Mouse (Mus musculus) embryonic fibroblast, embryonic 13.5 days (primary cell): ENCODE results near the gene Cdc27.

Experiments used
- CTCF ChIP-seq: IDR thresholded peaks from 2 replicates; pipeline ENCODE4 v1.5.1; 2011; ENCODE audit warnings: mild to moderate bottlenecking, control low read depth, low read length, moderate library complexity, borderline replicate concordance; ENCODE audit not compliant: insufficient read depth
- POLR2A ChIP-seq: IDR thresholded peaks from 2 replicates; pipeline ENCODE4 v1.6.1; 2011; ENCODE audit warnings: low read depth, mild to moderate bottlenecking, control low read depth, low read length, moderate library complexity

GRCm38 (mm10) chr11:104585495-104585894 lies 35.1 kb upstream of the Cdc27 start:
- TF ChIP-seq CTCF: no peak
- no peak for TF ChIP-seq POLR2A
